Mouse (Mus musculus): ENCODE measurements around the gene Smad3.

The Smad3 gene

DNA sequence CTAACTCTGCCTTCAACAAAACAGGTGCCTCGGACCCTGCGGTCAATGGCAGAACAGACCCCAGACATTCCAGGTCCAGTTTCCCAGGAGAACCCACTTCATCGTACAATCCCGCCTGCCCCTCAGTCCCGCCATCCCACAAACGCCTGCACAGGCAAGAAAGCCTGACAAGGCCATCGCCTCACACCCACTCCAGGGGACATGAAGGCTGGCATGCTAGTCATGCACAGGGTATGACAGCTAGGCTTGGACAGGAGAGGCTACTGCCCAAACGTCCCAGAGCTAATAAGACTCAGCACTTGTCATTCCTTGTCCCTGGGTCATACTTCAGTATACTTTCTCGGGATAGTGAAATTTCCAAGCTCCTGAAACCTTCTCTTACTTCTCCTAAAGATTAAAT, 34.9 kb downstream of the Smad3 start:
- no peak for DNase-seq (ENCODE audit: extremely low spot score, low read depth, low spot score)

DNA sequence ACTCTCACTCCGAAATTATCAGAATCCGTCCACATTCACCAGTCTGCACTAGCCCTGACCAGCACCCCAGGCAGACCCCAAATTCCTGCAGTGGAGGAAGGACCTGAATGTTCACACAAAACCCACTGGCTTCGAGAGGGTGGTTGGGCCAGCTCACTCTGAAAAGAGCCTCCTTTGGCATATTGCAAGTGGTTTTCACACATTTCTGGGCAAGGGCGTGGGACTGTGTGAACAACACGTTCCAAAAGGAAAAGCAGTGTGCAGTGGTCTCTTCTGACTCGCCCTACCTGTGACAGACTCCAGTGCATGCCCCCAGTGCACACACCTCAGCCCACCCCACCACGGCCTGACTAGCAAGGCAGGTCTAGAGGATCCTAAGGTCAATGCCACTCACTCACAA, 35.4 kb downstream of the Smad3 start:
- DNase-seq (ENCODE audit: extremely low spot score, low read depth, low spot score), result no peak

DNA sequence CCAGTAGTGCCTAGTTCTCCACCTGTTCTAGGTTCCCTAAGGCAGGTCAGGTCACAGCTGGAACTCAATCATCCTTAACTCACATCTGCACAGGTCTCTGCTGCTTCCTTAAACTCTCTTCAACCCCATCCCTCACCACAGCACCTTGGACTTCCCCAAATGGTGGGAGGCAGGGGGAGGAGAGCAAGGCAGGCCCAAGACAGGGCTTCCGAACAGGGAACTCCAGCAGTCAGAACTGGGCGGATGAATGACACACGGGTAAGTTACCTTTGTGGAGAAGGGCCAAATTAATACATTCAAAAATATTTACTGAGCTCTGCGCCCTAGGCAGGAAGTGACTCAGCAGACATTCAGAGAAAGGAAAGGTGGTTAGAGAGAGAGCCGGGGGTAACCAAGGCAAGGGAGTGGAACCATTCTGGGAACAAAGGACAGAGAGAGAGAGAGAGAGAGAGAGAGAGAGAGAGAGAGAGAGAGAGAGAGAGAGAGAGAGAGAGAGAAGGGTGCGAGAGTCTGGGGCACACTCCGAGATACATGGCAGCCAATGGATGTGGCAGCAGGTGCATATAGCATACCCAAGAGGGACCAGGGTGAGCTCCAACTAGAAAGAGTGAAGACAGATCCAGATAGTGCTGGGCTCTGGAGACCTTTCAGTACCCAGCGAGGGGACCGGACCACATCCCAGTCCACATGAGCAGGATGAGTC, 36.1 kb downstream of the Smad3 start:
- no peak for DNase-seq (ENCODE audit: extremely low spot score, low read depth, low spot score)

DNA sequence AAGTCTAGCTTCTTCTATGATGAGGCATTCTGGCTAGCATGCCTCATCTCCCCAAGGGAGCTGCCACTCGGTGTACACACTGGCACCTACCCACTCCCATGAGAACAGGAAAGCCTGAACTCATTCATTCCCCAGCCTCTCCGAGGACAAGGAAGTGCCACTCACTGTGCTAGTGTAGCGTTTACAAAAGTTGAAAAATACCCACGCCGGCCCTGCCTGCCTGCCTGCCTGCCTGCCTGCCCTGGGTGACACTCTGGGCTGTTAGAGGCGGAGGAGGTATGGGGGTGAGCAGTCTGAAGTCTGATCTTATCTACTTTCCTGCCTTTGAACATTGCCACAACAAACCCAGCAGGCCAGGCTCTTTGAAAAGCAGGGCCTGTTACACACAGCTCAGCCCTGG, 37.1 kb downstream of the Smad3 start:
- DNase-seq (ENCODE audit: extremely low spot score, low read depth, low spot score), result no peak

DNA sequence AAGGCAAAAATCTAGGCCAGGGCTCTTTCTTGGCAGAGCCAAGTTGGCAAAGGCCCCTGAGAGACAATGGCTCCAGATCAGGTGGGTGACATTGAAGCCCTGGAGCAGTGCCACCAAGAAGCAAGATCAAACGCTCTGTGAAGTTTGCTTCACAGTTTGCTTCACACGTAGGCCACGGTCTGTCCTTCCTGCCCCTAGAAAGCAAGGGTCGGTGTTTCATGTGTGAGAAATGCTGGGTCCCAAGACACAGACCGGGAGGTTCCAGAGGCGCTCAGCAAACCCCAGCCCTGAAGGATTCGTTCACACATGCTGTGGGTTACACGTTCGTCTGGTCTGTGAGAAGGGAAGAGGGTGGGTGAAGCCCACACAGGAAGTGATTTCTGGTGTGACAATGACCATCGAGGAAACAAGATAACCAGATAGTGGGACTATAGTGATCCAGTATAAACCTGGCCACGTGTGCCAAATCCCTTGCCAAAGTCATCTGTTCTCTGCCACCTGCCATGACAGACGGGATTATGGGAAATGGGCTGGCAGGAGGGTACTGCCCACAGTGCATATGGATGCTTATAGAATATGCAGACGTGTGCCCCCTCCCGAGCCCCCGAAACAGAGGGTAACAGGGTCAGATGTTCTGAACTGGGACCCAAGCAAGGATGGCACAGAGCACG, 37.9 kb downstream of the Smad3 start:
- DNase-seq (ENCODE audit: extremely low spot score, low read depth, low spot score), result no peak

DNA sequence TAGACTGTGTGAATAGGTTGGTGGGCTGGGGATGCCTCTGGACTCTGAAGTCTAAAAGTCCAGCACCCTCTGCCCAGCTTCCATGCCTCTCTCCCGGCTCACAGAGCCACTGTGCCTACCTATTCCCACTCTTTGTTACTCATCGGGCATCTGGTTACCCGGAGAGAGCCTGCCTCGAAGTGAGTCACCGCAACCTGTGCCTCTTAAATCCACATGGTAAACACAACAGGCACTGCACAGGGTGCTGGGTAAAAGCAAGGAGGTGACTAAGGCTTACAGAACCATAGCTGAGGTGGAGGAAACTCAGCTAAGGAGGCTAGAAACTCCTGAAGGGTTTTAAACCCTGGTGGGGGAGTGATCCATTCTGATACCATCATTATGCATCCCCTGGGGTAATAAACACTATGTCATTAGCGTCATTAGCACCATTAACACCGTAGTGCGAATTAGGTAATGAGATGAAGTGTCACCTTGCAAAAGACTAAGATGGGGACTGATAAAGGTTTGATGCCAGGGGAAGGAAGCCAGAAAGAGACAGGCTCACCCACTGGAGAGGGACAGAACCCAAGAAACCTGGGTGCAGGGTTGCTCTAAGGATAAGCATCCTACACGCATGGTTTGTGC, 38.9 kb downstream of the Smad3 start:
- no peak for DNase-seq (ENCODE audit: extremely low spot score, low read depth, low spot score)

DNA sequence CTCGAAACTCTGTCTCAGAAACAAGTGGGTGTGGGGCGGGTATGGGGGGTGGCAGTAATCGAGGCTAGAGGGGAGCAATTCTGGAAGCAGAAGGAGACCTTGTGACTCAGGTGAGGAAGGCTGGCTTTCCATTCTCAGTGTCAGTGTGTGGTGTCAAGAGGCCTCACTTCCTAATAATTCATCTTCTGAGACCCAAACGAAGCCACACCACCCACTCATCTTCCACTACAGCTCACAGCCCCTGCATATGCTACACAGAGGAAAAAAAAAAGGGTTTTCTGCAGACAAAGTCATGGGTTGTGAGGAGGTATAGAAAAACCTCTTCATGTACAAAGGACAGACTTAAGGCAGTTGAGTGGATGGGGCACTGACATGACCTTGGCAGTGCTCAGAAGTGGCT, 39.6 kb downstream of the Smad3 start:
- DNase-seq (ENCODE audit: extremely low spot score, low read depth, low spot score), result no peak

DNA sequence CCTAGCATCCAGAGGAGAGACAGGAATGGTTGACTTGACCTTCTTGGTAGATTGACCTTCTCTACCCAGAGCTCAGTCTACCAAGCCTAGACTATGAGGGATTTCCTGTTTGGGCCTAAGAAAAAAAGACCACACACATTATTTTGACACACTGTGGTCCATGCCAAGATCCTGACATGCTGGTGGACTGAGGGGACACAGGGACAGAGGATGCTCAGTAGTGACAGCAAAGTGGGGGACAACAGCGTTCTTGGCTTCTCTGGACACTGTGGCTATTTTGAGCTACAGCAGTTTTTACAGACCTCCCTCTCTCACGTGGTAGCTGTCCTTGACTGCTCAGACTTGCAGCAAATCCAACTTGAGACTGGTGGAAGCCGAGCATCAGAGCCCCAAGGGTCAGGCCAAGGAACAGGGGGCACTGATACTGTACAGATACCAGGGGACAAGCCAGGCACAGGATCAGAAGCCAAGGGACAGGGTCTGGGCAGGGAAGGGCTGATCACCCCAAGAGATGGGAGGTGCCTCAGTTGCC, 40.3 kb downstream of the Smad3 start:
- DNase-seq (ENCODE audit: extremely low spot score, low read depth, low spot score), result no peak

DNA sequence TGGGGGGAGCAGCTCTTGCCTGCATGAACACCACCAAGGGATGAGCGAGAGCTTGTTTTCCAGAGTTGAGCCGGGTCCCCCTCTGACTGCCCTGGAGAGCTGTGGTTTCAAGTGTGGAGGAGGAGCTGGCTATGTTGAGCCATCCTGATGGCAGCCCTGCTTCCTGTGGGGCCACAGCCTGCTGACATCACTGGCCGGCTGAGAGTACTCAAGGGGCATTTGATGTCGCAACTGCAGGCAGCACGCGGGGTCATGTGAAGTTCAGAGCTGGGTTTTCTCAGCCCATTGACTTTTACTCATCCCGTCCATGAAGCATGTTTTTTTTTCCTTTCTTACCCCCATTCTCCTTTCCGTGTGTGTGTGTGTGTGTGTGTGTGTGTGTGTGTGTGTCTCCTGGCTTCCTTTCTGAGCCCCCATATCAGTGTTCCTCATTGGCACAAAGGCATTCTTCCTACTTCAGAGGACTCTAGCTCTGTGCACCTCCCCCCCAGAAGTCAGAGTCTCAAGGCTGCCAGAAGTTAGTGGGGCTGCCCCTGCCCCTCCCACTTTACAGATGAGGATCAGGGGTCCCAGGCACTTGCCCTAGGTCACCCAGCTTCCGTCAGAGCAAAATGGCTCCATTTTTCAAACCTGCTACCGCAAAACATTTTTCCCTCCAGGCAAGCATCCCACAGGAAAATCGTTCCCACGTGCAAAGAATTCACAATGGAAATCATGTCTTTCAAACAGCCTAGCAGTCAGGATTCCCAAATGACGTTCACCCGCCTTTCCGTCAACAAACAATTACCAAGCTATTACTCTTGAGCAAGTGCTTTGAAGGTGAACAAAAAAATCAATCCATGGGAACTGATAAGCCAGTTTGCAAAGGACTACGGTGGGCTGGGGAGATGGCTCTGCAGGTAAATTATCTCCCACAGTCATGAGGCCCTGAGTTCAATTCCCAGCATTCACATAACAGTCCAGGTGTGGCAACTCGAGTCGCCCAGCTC, 41.4 kb downstream of the Smad3 start:
- no peak for DNase-seq (ENCODE audit: extremely low spot score, low read depth, low spot score)

DNA sequence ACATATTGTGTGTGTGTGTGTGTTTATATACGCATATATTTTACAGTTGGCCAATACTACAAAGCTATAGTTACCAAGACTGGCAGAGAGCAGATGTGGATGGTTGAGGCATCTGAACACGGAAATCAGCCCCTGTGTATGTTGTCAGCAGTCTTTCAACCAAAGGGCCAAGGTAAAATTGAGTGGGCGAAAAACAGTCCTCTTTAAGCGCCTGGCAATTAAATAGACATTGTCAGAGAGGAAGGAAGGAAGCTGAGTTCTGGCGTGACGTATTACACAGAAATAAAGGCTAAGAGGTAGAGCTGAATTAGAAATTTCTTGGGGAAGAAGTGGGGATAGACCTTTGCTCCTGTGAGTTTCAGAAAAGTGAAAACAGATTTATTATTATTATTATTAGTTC, 43.2 kb downstream of the Smad3 start:
- no peak for DNase-seq (ENCODE audit: extremely low spot score, low read depth, low spot score)

DNA sequence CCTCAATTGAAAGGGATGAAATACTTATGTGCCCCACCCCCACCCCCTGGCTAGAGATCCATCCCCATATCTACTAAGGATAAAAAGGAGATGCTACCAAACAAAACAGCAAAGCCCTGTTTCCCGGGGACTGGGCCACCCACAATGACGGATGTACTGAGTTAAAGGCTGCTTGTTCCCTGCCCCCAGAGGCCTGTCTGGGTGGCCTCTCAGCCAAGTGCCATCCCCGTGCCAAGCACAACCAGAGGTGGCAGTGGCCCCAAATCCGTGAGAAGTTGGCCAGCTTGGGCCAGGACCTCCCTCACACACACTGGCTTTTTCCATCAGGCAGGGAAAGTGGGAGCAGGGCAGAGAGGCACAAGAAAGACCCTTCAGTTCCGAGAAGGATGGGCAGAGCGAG, 45.0 kb downstream of the Smad3 start:
- DNase-seq (ENCODE audit: extremely low spot score, low read depth, low spot score), result no peak

DNA sequence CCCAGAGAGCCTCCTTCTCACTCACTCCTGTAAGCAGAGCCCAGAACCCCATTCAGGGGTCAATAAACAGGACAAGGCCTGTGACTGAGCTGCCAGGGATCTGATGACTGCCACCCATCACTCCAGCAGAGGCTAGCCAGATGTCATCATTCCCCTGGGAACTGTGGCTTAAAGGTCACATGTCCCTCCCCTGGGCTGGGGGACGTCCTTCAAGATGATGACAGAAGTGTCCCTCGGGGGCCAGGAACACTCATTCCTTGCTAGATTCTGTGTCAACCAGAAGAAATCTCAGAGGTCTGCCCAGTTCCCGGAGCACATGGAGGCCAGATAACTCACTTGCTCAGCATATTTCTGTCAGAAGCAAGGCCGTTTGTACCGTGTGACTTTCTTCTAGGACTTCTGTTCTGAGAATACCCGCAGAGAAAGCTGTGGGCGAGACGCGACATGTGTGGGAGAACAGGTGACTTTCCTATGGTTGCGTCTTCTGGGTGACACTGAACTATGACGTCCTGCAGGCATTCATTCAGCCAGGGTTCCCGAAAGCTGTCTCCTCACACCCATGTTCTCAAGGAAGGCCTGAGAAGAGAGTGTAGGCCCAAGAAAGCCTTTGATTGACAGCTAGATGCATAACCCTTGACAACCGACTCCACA, 46.1 kb downstream of the Smad3 start:
- no peak for DNase-seq (ENCODE audit: extremely low spot score, low read depth, low spot score)

DNA sequence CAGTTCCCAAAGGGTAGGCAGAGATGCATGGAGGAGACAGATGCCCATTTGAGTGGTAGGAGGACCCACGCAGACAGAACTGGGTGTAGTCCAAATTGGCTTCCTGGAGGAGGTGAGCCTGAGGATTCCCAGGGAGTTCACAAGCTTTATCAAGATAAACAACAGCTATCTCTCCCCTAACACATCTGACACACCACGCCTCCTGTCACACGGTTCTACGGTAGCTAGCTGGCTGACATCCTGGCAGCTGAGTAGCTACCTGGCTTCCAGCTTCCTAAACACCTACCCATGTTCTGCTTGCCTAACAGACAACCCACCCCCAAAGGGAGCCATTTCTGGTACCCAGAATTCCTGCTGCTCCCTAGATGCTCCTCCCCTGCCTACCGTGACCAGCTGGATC, 47.9 kb downstream of the Smad3 start:
- DNase-seq (ENCODE audit: extremely low spot score, low read depth, low spot score), result no peak

DNA sequence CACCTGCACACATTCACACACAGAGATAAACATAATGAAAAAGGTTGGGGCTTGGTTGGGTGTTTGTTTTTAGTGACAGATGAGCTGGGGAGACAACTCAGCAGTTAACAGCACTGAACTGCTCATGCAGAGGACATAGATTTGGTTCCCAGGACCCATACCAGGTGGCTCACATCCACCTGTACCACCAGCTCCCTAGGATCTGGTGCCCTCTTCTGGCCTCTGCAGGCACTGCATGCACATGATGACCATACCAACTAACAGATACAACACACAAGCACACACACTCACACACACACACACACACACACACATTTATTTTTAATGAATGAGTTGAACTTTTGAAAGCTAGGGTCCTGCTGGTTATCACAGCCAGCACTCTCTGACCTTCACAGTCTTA, 48.5 kb downstream of the Smad3 start:
- no peak for DNase-seq (ENCODE audit: extremely low spot score, low read depth, low spot score)

DNA sequence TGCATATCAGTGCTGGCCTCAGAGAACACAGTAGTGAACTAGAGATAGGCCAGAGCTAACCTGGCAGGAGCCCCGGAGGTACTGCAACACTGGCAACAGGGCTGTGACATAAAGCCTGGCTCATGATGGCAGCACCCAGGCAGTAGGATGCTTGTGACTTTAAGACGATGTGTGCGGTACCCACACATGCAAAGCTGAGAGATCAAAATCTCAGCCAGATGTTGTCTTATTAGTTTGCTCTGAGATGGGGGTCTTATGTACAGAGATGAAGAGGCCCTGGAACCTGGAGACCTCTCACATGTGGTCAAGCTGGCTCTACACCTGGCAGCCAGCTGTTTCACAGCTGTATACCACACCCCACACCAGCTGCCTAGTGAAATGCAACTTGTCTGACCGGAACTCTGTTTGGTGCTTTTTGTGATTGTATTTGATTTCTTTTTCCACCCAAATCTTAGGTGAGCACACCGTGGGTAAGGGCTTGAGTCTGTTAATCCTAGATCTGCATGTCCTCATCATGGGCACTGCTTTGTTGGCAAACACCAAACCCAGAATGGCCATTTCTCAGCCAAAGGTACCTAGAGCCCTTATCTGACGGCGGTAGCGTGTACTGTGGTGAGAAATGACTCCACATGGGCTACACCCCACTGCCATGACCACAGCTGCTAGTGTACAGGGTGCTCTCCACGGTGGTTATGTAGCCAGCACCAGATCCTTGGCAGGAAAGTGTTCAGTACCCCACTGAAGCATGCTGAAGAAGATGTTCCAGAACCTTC, 49.8 kb downstream of the Smad3 start:
- DNase-seq (ENCODE audit: extremely low spot score, low read depth, low spot score), result no peak

DNA sequence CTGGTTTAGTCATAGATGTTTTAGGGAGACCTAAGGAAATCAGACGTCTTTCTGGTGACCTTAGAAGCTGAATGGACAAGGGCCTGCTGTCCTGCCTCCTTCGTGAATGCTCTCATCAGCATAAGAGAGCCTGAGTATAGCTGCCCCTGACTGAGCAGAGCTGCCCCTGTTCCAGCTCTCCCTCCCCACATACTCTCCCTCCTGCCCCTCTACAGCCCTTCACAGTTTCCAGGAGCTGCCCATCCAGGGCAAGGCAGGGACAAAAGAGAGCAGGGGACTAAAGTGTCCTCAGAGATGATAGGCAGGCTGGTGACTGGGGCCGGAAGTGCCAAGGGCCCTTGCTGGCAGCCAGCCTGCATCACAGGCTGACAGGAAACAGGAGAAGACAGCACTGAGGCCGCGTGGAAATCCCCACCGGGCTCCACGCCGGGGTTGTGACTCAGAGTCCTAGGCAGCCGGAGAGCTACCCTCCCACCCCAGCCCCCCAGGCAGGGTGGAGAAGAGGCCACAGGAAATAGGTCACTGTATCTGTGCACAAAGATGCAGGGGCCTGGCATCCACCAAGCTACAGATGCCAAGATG, 51.6 kb downstream of the Smad3 start:
- DNase-seq (ENCODE audit: extremely low spot score, low read depth, low spot score), result no peak

DNA sequence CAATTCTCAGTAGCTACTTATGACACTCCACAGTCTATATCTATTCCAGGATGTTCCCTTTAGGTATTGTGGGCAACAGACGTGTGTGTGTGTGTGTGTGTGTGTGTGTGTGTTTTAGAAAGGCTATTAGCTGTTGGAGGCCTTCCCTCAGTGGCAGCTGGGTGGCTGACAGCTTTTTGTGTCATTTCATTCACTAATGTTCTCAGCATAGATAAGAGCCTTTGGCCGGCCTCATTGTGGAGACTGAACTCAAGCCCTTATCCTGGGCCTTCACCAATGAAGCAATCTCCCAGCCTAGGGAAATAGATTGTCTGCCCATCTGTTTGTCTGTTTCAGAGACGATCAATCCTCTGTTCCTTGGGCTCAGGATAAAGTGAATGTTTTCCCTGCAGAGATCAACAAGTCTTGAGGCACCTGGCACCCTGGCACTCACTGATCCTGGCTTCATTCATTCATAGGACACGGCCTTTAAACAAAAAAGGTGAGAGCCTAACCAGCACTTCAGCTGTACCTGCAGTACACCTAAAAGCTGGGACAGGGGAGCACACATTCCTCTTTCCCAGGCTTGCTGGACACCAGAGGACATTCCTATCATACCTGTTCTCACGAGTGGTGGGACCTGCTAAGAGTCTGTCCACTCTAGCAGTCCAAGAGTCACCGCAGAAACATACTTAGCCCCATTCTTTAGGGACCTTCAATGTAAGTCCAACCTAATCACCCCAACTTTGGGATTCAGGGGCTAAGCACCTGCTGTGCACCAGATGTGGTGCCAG, 52.6 kb downstream of the Smad3 start:
- no peak for DNase-seq (ENCODE audit: extremely low spot score, low read depth, low spot score)

DNA sequence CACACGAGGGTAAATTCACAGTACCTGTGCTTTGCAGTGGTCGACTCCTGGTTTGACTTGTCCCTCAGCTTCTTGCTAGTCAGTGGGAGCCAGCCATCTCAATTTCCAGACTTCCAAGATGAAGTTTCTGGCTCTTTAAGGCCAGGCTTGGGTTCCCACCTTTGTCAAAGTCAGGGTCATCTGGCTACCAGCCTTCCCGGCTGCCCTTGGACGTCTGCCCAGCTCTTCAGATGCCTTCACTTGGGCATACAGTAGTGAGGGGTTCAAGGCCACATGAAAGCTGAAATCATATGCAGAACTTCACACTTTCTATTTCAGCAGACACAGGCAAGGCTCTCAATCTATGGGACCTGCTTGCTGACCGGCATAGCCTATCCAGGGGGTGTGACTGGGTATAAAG, 53.7 kb downstream of the Smad3 start:
- no peak for DNase-seq (ENCODE audit: extremely low spot score, low read depth, low spot score)

Measured in hindlimb bud, embryonic 11.5 days (tissue).